Mouse (Mus musculus): ENCODE measurements at regions not wholly inside any gene's neighbourhood (a gene's known extent, or its start where the extent isn't known, plus 50 kb on each side); places are given as distances from the start of the nearest gene placed in this dataset.
"Not testable (repeated sequence)": the region's sequence is repeated elsewhere in the genome, so short reads cannot be mapped to it uniquely, and the experiment has no call there.

GRCm38 (mm10) chr16:29745486-29745885, 166.4 kb downstream of the Opa1 start:
- DNase-seq (ENCODE audit: low read depth): no peak

GRCm38 (mm10) chr16:29746245-29746644, 167.1 kb downstream of the Opa1 start:
- no peak for DNase-seq (ENCODE audit: low read depth)

- DNase-seq (ENCODE audit: low read depth): no peak
Measured at GRCm38 (mm10) chr16:29749167-29749566, 170.0 kb downstream of the Opa1 start.

- no peak for DNase-seq (ENCODE audit: low read depth)
Measured at GRCm38 (mm10) chr16:29754579-29755199, 175.6 kb downstream of the Opa1 start.

- no peak for DNase-seq (ENCODE audit: low read depth)
Measured at GRCm38 (mm10) chr16:29758246-29758645, 179.1 kb downstream of the Opa1 start.

- DNase-seq (ENCODE audit: low read depth): no peak
Measured at GRCm38 (mm10) chr16:29759416-29759815, 180.3 kb downstream of the Opa1 start.

GRCm38 (mm10) chr16:29760627-29761026, 181.5 kb downstream of the Opa1 start:
- DNase-seq (ENCODE audit: low read depth): no peak

- DNase-seq (ENCODE audit: low read depth): no peak
Measured at GRCm38 (mm10) chr16:29761779-29762277, 182.7 kb downstream of the Opa1 start.

GRCm38 (mm10) chr16:29764376-29764775, 185.2 kb downstream of the Opa1 start:
- no peak for DNase-seq (ENCODE audit: low read depth)

- not testable (repeated sequence) for DNase-seq (ENCODE audit: low read depth)
Measured at GRCm38 (mm10) chr16:29765801-29766200, 186.7 kb downstream of the Opa1 start.

- DNase-seq (ENCODE audit: low read depth): no peak
Measured at GRCm38 (mm10) chr16:29771320-29771719, 192.2 kb downstream of the Opa1 start.

GRCm38 (mm10) chr16:29771728-29772608, 192.8 kb downstream of the Opa1 start:
- DNase-seq (ENCODE audit: low read depth): no peak

- DNase-seq (ENCODE audit: low read depth): no peak
Measured at GRCm38 (mm10) chr16:29772609-29772988, 193.5 kb downstream of the Opa1 start.

- no peak for DNase-seq (ENCODE audit: low read depth)
Measured at GRCm38 (mm10) chr16:29773056-29773455, 193.9 kb downstream of the Opa1 start.

GRCm38 (mm10) chr16:29774949-29775348, 195.8 kb downstream of the Opa1 start:
- DNase-seq (ENCODE audit: low read depth): no peak

- no peak for DNase-seq (ENCODE audit: low read depth)
Measured at GRCm38 (mm10) chr16:29775879-29776278, 196.7 kb downstream of the Opa1 start.

GRCm38 (mm10) chr16:29782441-29782840, 203.3 kb downstream of the Opa1 start:
- DNase-seq (ENCODE audit: low read depth): no peak

GRCm38 (mm10) chr16:29785114-29785513, 206.0 kb downstream of the Opa1 start:
- no peak for DNase-seq (ENCODE audit: low read depth)

GRCm38 (mm10) chr16:29786540-29786939, 207.4 kb downstream of the Opa1 start:
- DNase-seq (ENCODE audit: low read depth): no peak

- no peak for DNase-seq (ENCODE audit: low read depth)
Measured at GRCm38 (mm10) chr16:29787633-29788511, 208.7 kb downstream of the Opa1 start.

GRCm38 (mm10) chr16:29790064-29790463, 210.9 kb downstream of the Opa1 start:
- no peak for DNase-seq (ENCODE audit: low read depth)

- DNase-seq (ENCODE audit: low read depth): no peak
Measured at GRCm38 (mm10) chr16:29799250-29799649, 220.1 kb downstream of the Opa1 start.

Data from c-Kit-positive CD71-negative TER-119-negative erythroid progenitor cells, embryonic 14.5 days (primary cell).